Mouse (Mus musculus): ENCODE results near the gene Nfatc2ip. TPM values are rescaled to one million over a fixed set of nuclear protein-coding genes. Genes with fewer than 3 reads are reported as not detected.
A peak's percentile ranks its signal among the peaks of the same experiment; 100 is the strongest.

Nfatc2ip gene
- polyA plus RNA-seq, 1 experiment from 2014 or later, result 3.5 TPM

GRCm38 (mm10) chr7:126428631-126429502 lies 32.3 kb upstream of the Nfatc2ip start, which contains the start of gene Rabep2:
Gene Rabep2 (plus strand): TSS chr7:126428759.
- Histone ChIP-seq H3K4me2 (peak within 1 kb of the TSS; percentile 79), H3K4me1 (replicated peaks) (peaks cover 22% of the 10 kb centered on the region), H3K27ac (replicated peaks) (peak within 1 kb of the TSS; percentile 93), H3K36me3 (peaks cover 10% of the 10 kb centered on the region; the same call in 1 of the 2 replicates), H3K9ac (peak within 1 kb of the TSS; percentile 90), H3K27me3 (no peaks in the 10 kb centered on the region), H3K4me3 (peak within 1 kb of the TSS; percentile 71), H3K9me3 (no peaks in the 10 kb centered on the region)
- ATAC-seq (ENCODE audit: low read depth), result peak; percentile 94
- under 1% methylated on average over 82 of the region's 82 CpGs for WGBS

GRCm38 (mm10) chr7:126428154-126428553 lies 31.6 kb upstream of the Nfatc2ip start:
- WGBS, result 14% methylated on average over 4 of the region's 4 CpGs
- ATAC-seq (ENCODE audit: low read depth), result no peak
- peak overlapping the region; percentile 90 for H3K9ac ChIP-seq

GRCm38 (mm10) chr7:126427323-126427860 lies 30.9 kb upstream of the Nfatc2ip start:
- H3K4me3 ChIP-seq, result no peak overlapping the region
- 0 out of 2 replicates have a peak, but pooled peaks cover under 1% of the 10 kb centered on the region for H3K36me3 ChIP-seq
- no peak for ATAC-seq (ENCODE audit: low read depth)
- no peak overlapping the region for H3K9ac ChIP-seq
- H3K9me3 ChIP-seq, result no peaks in the 10 kb centered on the region
- H3K27ac ChIP-seq (replicated peaks), result no peak overlapping the region
- H3K4me2 ChIP-seq, result peak overlapping the region; percentile 79; the same call in 1 of the 2 replicates
- H3K4me1 ChIP-seq (replicated peaks), result peaks cover 22% of the 10 kb centered on the region
- WGBS, result 58% methylated on average over 12 of the region's 13 CpGs
- no peaks in the 10 kb centered on the region for H3K27me3 ChIP-seq

More at GRCm38 (mm10) chr7:126428154-126428553, 31.6 kb upstream of the Nfatc2ip start:
- Histone ChIP-seq H3K4me1 (replicated peaks) (peaks cover 22% of the 10 kb centered on the region), H3K9me3 (no peaks in the 10 kb centered on the region), H3K27ac (replicated peaks) (peak overlapping the region; percentile 93), H3K27me3 (no peaks in the 10 kb centered on the region), H3K4me3 (peak overlapping the region; percentile 71), H3K4me2 (peak overlapping the region; percentile 79), H3K36me3 (0 out of 2 replicates have a peak, but pooled peaks cover 6% of the 10 kb centered on the region)

GRCm38 (mm10) chr7:126424161-126424560 lies 27.6 kb upstream of the Nfatc2ip start:
- Histone ChIP-seq H3K9me3 (no peaks in the 10 kb centered on the region), H3K27ac (replicated peaks) (no peak overlapping the region), H3K4me1 (replicated peaks) (peaks cover 12% of the 10 kb centered on the region), H3K9ac (no peak overlapping the region), H3K36me3 (no peaks in the 10 kb centered on the region), H3K27me3 (no peaks in the 10 kb centered on the region), H3K4me2 (no peak overlapping the region), H3K4me3 (no peak overlapping the region)
- no peak for ATAC-seq (ENCODE audit: low read depth)
- WGBS, result 81% methylated on average over 6 of the region's 6 CpGs

- WGBS, result 89% methylated on average over 5 of the region's 5 CpGs
Observed at GRCm38 (mm10) chr7:126421756-126422155, 25.2 kb upstream of the Nfatc2ip start.

GRCm38 (mm10) chr7:126418496-126418895 lies 22.0 kb upstream of the Nfatc2ip start:
- H3K4me3 ChIP-seq, result no peak overlapping the region
- no peaks in the 10 kb centered on the region for H3K9me3 ChIP-seq
- H3K27me3 ChIP-seq, result no peaks in the 10 kb centered on the region
- no peaks in the 10 kb centered on the region; the same call in 1 of the 2 replicates for H3K4me1 ChIP-seq (replicated peaks)
- no peak for ATAC-seq (ENCODE audit: low read depth)
- WGBS, result 76% methylated on average over 3 of the region's 3 CpGs
- no peak overlapping the region for H3K27ac ChIP-seq (replicated peaks)
- no peaks in the 10 kb centered on the region for H3K36me3 ChIP-seq
- no peak overlapping the region for H3K9ac ChIP-seq
- no peak overlapping the region for H3K4me2 ChIP-seq

More at GRCm38 (mm10) chr7:126421756-126422155, 25.2 kb upstream of the Nfatc2ip start:
- no peaks in the 10 kb centered on the region for H3K36me3 ChIP-seq
- H3K4me1 ChIP-seq (replicated peaks), result no peaks in the 10 kb centered on the region; the same call in 1 of the 2 replicates
- no peaks in the 10 kb centered on the region for H3K9me3 ChIP-seq
- H3K4me3 ChIP-seq, result no peak overlapping the region
- H3K4me2 ChIP-seq, result no peak overlapping the region
- no peaks in the 10 kb centered on the region for H3K27me3 ChIP-seq
- no peak for ATAC-seq (ENCODE audit: low read depth)
- no peak overlapping the region for H3K9ac ChIP-seq
- H3K27ac ChIP-seq (replicated peaks), result no peak overlapping the region

GRCm38 (mm10) chr7:126417606-126418005 lies 21.1 kb upstream of the Nfatc2ip start:
- Histone ChIP-seq H3K4me3 (no peak overlapping the region), H3K36me3 (no peaks in the 10 kb centered on the region)
- ATAC-seq (ENCODE audit: low read depth), result no peak

GRCm38 (mm10) chr7:126417045-126417444 lies 20.5 kb upstream of the Nfatc2ip start:
- Histone ChIP-seq H3K27me3 (no peaks in the 10 kb centered on the region), H3K9ac (no peak overlapping the region), H3K4me1 (replicated peaks) (no peaks in the 10 kb centered on the region; the same call in 1 of the 2 replicates), H3K4me3 (no peak overlapping the region), H3K27ac (replicated peaks) (no peak overlapping the region), H3K9me3 (no peaks in the 10 kb centered on the region), H3K4me2 (no peak overlapping the region), H3K36me3 (no peaks in the 10 kb centered on the region)
- WGBS, result 25% methylated on average over 8 of the region's 8 CpGs
- no peak for ATAC-seq (ENCODE audit: low read depth)

More at GRCm38 (mm10) chr7:126417606-126418005, 21.1 kb upstream of the Nfatc2ip start:
- no peaks in the 10 kb centered on the region for H3K9me3 ChIP-seq
- H3K4me2 ChIP-seq, result no peak overlapping the region
- H3K9ac ChIP-seq, result no peak overlapping the region
- no peak overlapping the region for H3K27ac ChIP-seq (replicated peaks)
- H3K4me1 ChIP-seq (replicated peaks), result no peaks in the 10 kb centered on the region; the same call in 1 of the 2 replicates
- H3K27me3 ChIP-seq, result no peaks in the 10 kb centered on the region
- 91% methylated on average over 4 of the region's 4 CpGs for WGBS

- Histone ChIP-seq H3K4me2 (no peak overlapping the region), H3K27me3 (no peaks in the 10 kb centered on the region), H3K4me1 (replicated peaks) (no peaks in the 10 kb centered on the region; the same call in 1 of the 2 replicates), H3K27ac (replicated peaks) (no peak overlapping the region), H3K9me3 (no peaks in the 10 kb centered on the region), H3K36me3 (no peaks in the 10 kb centered on the region), H3K4me3 (no peak overlapping the region), H3K9ac (no peak overlapping the region)
- WGBS, result 62% methylated on average over 2 of the region's 2 CpGs
- no peak for ATAC-seq (ENCODE audit: low read depth)
Observed at GRCm38 (mm10) chr7:126416615-126417014, 20.1 kb upstream of the Nfatc2ip start.

- Histone ChIP-seq H3K27me3 (0 out of 2 replicates have a peak, but pooled peaks cover 3% of the 10 kb centered on the region), H3K4me3 (no peak within 1 kb of the TSS), H3K27ac (replicated peaks) (no peak within 1 kb of the TSS), H3K4me1 (replicated peaks) (no peaks in the 10 kb centered on the region; the same call in 1 of the 2 replicates), H3K36me3 (no peaks in the 10 kb centered on the region), H3K4me2 (no peak within 1 kb of the TSS), H3K9ac (no peak within 1 kb of the TSS), H3K9me3 (no peaks in the 10 kb centered on the region)
- 93% methylated on average over 6 of the region's 6 CpGs for WGBS
- no peak for ATAC-seq (ENCODE audit: low read depth)
Observed at GRCm38 (mm10) chr7:126414725-126415124, 18.2 kb upstream of the Nfatc2ip start, which contains the start of gene Cd19. Gene Cd19 (minus strand): TSS chr7:126414889.

GRCm38 (mm10) chr7:126411061-126411460 lies 14.5 kb upstream of the Nfatc2ip start:
- H3K27me3 ChIP-seq, result 0 out of 2 replicates have a peak, but pooled peaks cover 3% of the 10 kb centered on the region
- no peak for ATAC-seq (ENCODE audit: low read depth)
- H3K27ac ChIP-seq (replicated peaks), result no peak overlapping the region
- H3K4me2 ChIP-seq, result no peak overlapping the region
- 90% methylated on average over 4 of the region's 4 CpGs for WGBS
- H3K9me3 ChIP-seq, result no peaks in the 10 kb centered on the region
- H3K4me1 ChIP-seq (replicated peaks), result no peaks in the 10 kb centered on the region
- no peak overlapping the region for H3K4me3 ChIP-seq
- no peak overlapping the region for H3K9ac ChIP-seq
- no peaks in the 10 kb centered on the region for H3K36me3 ChIP-seq

- WGBS, result 90% methylated on average over 2 of the region's 2 CpGs
- 0 out of 2 replicates have a peak, but pooled peaks cover 3% of the 10 kb centered on the region for H3K27me3 ChIP-seq
- H3K27ac ChIP-seq (replicated peaks), result no peak overlapping the region
- no peak overlapping the region for H3K4me3 ChIP-seq
- H3K9ac ChIP-seq, result no peak overlapping the region
- H3K4me1 ChIP-seq (replicated peaks), result no peaks in the 10 kb centered on the region
- H3K9me3 ChIP-seq, result no peaks in the 10 kb centered on the region
- no peak for ATAC-seq (ENCODE audit: low read depth)
- no peaks in the 10 kb centered on the region for H3K36me3 ChIP-seq
- H3K4me2 ChIP-seq, result no peak overlapping the region
Observed at GRCm38 (mm10) chr7:126408686-126409085, 12.1 kb upstream of the Nfatc2ip start.

Measured in neural tube, embryonic 13.5 days (tissue).